Mouse (Mus musculus): Measurements from ENCODE around the gene C87499.

The C87499 gene

GRCm38 (mm10) chr4:88634311-88634710 lies at the start of gene C87499:
TSS of gene C87499 (minus strand) at chr4:88634411.
- DNase-seq (ENCODE audit: low read depth, low spot score) = no peak

DNA sequence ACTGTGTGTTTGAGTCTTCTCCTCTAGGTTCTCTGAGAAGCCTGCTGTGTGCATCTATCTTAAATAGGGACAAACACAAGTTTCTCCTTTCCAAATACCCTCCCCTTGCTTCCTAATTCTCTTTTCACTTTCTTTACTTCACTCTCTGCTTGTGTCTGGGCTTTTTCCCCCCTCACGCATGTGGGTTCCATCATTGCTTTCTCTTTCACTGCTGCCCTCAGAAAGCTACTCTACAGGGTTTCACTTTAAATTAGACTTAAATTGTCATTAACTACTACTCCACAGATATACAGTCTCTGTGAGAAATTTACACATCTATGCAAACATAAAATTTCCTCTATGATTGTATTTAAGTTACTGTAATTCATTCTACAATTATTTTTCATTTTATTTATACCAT lies 49.6 kb upstream of the C87499 start, which contains the start of gene Ifna2:
TSS of gene Ifna2 (minus strand) at position 101 of the 400 bp plus-strand sequence.
- DNase-seq (ENCODE audit: low read depth, low spot score) = no peak

DNA sequence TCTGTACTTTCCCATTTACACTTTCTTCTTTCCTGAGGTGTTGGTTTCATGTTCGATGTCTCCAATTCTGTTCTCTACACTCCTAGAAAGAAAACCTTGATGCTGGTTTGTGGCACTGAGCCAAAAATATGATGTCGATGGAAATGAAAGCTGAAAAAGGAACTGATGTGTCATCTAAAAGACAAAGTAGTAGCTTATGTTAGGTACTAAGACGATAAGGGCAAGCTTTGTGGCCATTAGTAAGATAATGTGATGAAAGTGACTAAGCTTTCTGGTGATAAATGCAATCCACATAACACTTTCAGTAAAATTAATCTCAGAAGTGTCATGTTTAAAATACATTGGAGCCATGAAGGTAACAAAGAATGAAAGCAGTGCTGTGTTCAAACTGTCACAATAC lies 47.1 kb upstream of the C87499 start:
- no peak for DNase-seq (ENCODE audit: low read depth, low spot score)

DNA sequence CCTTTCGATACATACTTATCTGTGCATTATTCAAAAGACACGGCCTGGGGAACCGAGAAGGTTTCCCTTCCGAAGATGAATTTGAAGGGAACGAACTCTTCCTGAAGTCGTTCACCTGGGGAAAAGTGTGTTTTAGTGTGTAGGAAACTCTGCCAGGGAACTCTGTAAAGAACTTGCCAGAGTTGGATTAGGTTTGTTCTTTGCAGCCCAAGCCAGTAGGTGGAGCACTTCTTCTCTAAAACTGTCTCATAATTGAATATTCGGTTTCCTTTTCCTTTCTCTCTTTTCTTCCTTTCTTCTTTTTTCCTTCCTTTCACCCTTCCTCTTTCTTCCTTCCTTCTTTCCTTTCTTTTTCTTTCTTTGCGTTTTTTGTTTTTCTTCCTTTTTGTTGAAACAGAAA lies 46.2 kb upstream of the C87499 start:
- DNase-seq (ENCODE audit: low read depth, low spot score) = no peak

GRCm38 (mm10) chr4:88676824-88677223 lies 42.6 kb upstream of the C87499 start, which contains the start of gene Ifna16:
TSS of gene Ifna16 (minus strand) at chr4:88676924.
- no peak for DNase-seq (ENCODE audit: low read depth, low spot score)

- DNase-seq (ENCODE audit: low read depth, low spot score) = no peak
These were observed 21.2 kb upstream of the C87499 start for GRCm38 (mm10) chr4:88655461-88655860.

GRCm38 (mm10) chr4:88653644-88654043 lies 19.4 kb upstream of the C87499 start:
- peak; percentile 52 for DNase-seq (ENCODE audit: low read depth, low spot score)

- DNase-seq (ENCODE audit: low read depth, low spot score) = no peak
These were observed 10.1 kb upstream of the C87499 start, which contains the start of gene Ifna13 for GRCm38 (mm10) chr4:88644359-88644758. TSS of gene Ifna13 (minus strand) at chr4:88644459.

DNA sequence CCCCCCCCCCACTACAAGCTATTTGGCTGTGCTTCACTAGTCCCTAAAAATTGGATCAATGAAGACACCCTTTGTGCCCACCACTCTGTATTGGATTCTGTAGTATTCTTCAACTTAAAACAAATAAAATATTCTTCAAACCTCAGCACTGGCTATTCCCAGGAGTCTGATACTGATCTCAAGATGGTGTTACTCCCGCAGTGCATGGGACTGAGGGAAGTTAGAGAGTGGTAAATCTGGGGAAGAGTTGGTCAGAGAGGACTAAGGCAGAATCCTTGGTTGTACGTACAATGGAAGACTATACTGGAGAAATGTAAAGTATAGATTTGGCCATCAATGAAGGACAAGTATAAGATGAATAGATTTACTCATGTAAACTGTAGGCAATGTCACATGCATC lies 8.3 kb upstream of the C87499 start:
- peak; percentile 12 for DNase-seq (ENCODE audit: low read depth, low spot score)

DNA sequence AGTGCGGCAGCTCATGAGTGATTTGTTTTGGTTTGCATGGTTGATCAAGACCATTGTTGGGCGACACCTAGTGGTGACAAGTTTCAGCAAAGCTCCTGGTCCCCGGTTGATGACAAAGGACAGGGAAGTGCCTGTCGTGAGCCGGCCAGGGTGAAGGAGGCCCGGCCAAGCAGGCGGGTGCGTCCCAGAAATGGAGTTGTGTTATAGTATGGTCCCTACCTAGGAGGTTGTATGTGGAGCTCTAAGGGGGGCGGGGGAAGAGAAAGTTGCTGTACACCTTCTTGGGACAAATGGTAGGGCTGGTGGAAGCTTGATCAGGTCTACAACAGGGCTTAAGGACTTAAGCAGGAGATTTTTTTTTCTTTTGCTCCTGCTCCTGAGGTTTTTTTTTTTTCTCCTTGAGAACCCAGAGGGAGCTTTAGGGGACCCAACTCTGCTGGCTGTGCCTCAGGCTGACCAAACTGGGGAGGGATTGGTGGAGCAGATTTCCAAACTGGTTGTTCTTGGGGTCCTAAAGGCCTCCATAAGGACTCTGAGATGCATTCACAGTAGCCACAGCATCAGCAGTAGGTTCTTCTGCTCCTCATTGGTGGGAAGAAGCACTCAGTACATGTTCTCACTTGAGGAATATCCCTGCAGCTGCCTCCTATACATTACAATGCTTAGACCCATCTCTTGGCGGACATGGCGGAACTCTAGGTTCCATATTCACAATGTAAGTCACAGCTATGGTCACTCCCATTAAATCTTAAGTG lies 7.0 kb upstream of the C87499 start:
- DNase-seq (ENCODE audit: low read depth, low spot score) = peak; percentile 94

- DNase-seq (ENCODE audit: low read depth, low spot score) = no peak
These were observed 6.5 kb upstream of the C87499 start for GRCm38 (mm10) chr4:88640704-88641076.

DNA sequence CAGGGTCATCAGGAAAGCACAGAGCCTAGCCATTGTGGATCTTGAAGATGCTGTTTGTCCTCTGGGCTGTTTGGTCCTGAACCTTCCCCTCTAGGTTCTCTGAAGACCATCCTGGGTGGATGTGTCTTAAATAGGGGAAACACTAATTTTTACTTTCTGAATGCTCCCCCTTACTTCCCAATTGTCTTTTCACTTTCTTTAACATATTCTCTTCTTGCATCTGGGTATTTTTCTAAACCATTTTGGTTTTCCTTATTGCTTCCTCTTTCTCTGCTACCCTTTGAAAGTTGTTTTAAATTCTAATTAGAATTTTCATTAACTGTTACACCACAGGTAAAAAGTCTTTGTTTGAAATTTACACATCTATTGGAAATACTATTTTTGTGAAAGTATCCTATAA lies 30.9 kb downstream of the C87499 start, which contains the start of gene Ifna12:
TSS of gene Ifna12 (minus strand) at position 101 of the 400 bp plus-strand sequence.
- no peak for DNase-seq (ENCODE audit: low read depth, low spot score)

DNA sequence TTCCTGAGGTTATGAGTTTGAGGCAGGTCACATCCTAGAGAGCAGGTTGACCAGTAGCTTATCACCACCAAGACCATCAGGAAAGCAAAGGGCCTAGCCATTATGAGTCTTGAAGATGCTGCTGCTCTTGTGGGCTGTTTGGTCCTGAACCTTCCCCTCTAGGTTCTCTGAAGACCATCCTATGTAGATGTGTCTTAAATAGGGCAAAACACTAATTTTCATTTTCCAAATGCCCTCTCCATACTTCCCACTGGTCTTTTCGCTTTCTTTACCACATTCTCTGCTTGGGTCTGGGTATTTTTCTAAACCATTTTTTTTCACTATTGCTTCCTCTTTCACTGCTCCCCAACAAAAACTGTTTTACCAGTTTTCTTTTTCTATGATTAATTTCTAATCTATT lies 41.9 kb downstream of the C87499 start, which contains the start of gene Ifna9:
TSS of gene Ifna9 (minus strand) at position 101 of the 400 bp plus-strand sequence.
- no peak for DNase-seq (ENCODE audit: low read depth, low spot score)
